In genomic region chr17:34023678-34024077, GRCm38 (mm10) we compare ENCODE assay signal across 8 mouse cellular contexts. TPM values are rescaled to one million over a fixed set of nuclear protein-coding genes. Genes with fewer than 3 reads are reported as not detected.
DNase-seq lines count a peak whose midpoint lies in the region; ATAC-seq and TF ChIP-seq lines count a peak whose summit lies in the region.

No protein-coding gene starts in this region.

- peak overlapping the region; percentile 93 for H3K4me3 ChIP-seq in gastrocnemius, adult 2 months
- H3K4me3 ChIP-seq in CH12.LX (replicated peaks in 1 of 3; ENCODE audit: low read depth in 2 of 3, low read length in 2 of 3, poor library complexity in 1 of 3) = peak overlapping the region; percentile 71 to 81 (median 75)
- peak overlapping the region; percentile 85 for H3K4me3 ChIP-seq in forebrain, embryonic 15.5 days
- H3K4me3 ChIP-seq in liver, embryonic 14.5 days (ENCODE audit: insufficient read depth in 1 of 2, low read depth in 2 of 2, low read length in 2 of 2) = peak overlapping the region; percentile 69 to 81

- 59% methylated on average over 9 of the region's 9 CpGs for WGBS in forebrain, embryonic 15.5 days
- WGBS in liver, embryonic 14.5 days (ENCODE audit: insufficient replicate concordance) = 70% methylated on average over 9 of the region's 9 CpGs

- H3K36me3 ChIP-seq in CH12.LX (replicated peaks in 1 of 2; ENCODE audit: control insufficient read depth in 1 of 2, insufficient read depth in 1 of 2, low read length in 1 of 2) = peaks cover 19 to 39% of the 10 kb centered on the region in 2 experiments
- H3K36me3 ChIP-seq in forebrain, embryonic 15.5 days = peaks cover 25% of the 10 kb centered on the region
- peaks cover 4% of the 10 kb centered on the region for H3K36me3 ChIP-seq in liver, embryonic 14.5 days (replicated peaks; ENCODE audit: control insufficient read depth, insufficient read depth, low read depth)

- intact Hi-C loops in gastrocnemius, adult 2 months (cut with DNase I) = loop anchor here (5.0 kb wide), 1 partner anchor 66 kb away; the partner anchor contains the start of genes Rps18 and Vps52

- peak overlapping the region; percentile 91; the same call in 1 of the 2 replicates for H3K9ac ChIP-seq in CH12.LX (ENCODE audit: insufficient read depth, low read depth)
- peak overlapping the region; percentile 91; the same call in 1 of the 2 replicates for H3K9ac ChIP-seq in forebrain, embryonic 15.5 days (replicated peaks)
- H3K9ac ChIP-seq in liver, embryonic 14.5 days (replicated peaks) = peak overlapping the region; percentile 88

- H3K79me2 ChIP-seq in CH12.LX (replicated peaks; ENCODE audit: control insufficient read depth, extremely low read depth, insufficient read depth, poor library complexity, severe bottlenecking) = peaks cover 2% of the 10 kb centered on the region; the same call in 1 of the 2 replicates

- peaks cover 19 to 36% of the 10 kb centered on the region in 2 experiments for H3K4me1 ChIP-seq in CH12.LX (ENCODE audit: control insufficient read depth in 1 of 2, insufficient read depth in 2 of 2)
- H3K4me1 ChIP-seq in forebrain, embryonic 15.5 days = peaks cover 49% of the 10 kb centered on the region
- peaks cover 4 to 14% of the 10 kb centered on the region in 2 experiments for H3K4me1 ChIP-seq in liver, embryonic 14.5 days (replicated peaks; ENCODE audit: control insufficient read depth in 2 of 2, insufficient read depth in 2 of 2, low read length in 1 of 2)

- no peak for ATAC-seq in forebrain, embryonic 15.5 days (replicated peaks)
- no peak for ATAC-seq in liver, embryonic 14.5 days (ENCODE audit: insufficient read depth)

- in situ Hi-C loops in CH12.LX (cut with MboI; ENCODE audit: low pct_ligation_motif_present, low pct_unique_long_range_greater_than_20kb, low sequenced_read_pairs) = no loop called here

- H3K27me3 ChIP-seq in CH12.LX (replicated peaks) = no peaks in the 10 kb centered on the region
- no peaks in the 10 kb centered on the region for H3K27me3 ChIP-seq in forebrain, embryonic 15.5 days
- no peaks in the 10 kb centered on the region for H3K27me3 ChIP-seq in liver, embryonic 14.5 days (ENCODE audit: control insufficient read depth, insufficient read depth, low read length)

- no peak for DNase-seq in gastrocnemius, adult 2 months
- no peak for DNase-seq in gastrocnemius, postnatal 4 days (ENCODE audit: low spot score in 2 of 2)
- DNase-seq in CH12.LX (ENCODE audit: extremely low read depth) = no peak
- DNase-seq in liver, embryonic 14.5 days (ENCODE audit: low read depth in 3 of 3, low spot score in 3 of 3) = no peak
- DNase-seq in right cerebral cortex, postnatal 4 days = no peak
- DNase-seq in layer of hippocampus, adult 11-12 months (ENCODE audit: low spot score) = no peak
- no peak for DNase-seq in B cell, adult 2 months

- no peak for TF ChIP-seq POLR2A in CH12.LX (IDR thresholded peaks at IDR 0.05; ENCODE audit: low read depth, low read length)

- H3K4me2 ChIP-seq in CH12.LX (ENCODE audit: insufficient read depth, low read depth, poor library complexity, severe bottlenecking) = peak overlapping the region; percentile 31; the same call in 1 of the 2 replicates
- H3K4me2 ChIP-seq in forebrain, embryonic 15.5 days (replicated peaks) = peak overlapping the region; percentile 90
- H3K4me2 ChIP-seq in liver, embryonic 14.5 days (ENCODE audit: low read depth) = peak overlapping the region; percentile 74

- peaks cover 27% of the 10 kb centered on the region for H3K9me3 ChIP-seq in CH12.LX (replicated peaks; ENCODE audit: low read length)
- H3K9me3 ChIP-seq in forebrain, embryonic 15.5 days = no peaks in the 10 kb centered on the region
- no peaks in the 10 kb centered on the region; the same call in 1 of the 2 replicates for H3K9me3 ChIP-seq in liver, embryonic 14.5 days (ENCODE audit: control insufficient read depth, low read length)

- peak overlapping the region; percentile 98 for H3K27ac ChIP-seq in gastrocnemius, adult 2 months
- H3K27ac ChIP-seq in CH12.LX (ENCODE audit: insufficient read depth, low read depth) = no peak overlapping the region
- peak overlapping the region; percentile 98 for H3K27ac ChIP-seq in forebrain, embryonic 15.5 days (replicated peaks)
- H3K27ac ChIP-seq in liver, embryonic 14.5 days = no peak overlapping the region

- TF ChIP-seq CTCF in gastrocnemius, adult 2 months (IDR thresholded peaks at IDR 0.05) = no peak
- TF ChIP-seq CTCF in CH12.LX (conservative IDR thresholded peaks at IDR 0.05 in 1 of 2, IDR thresholded peaks at IDR 0.05 in 1 of 2; ENCODE audit: low read depth in 2 of 2, low read length in 2 of 2) = no peak
- no peak for TF ChIP-seq CTCF in liver, embryonic 14.5 days (IDR thresholded peaks at IDR 0.05; ENCODE audit: low read depth)

- TF ChIP-seq RAD21 in CH12.LX (IDR thresholded peaks at IDR 0.05; ENCODE audit: low read depth, low read length) = no peak

- dilution Hi-C loops in CH12.LX (cut with MboI; ENCODE audit: extremely low pct_ligation_motif_present, extremely low pct_unique_long_range_greater_than_20kb, low sequenced_read_pairs) = no loop called here

- no peak for TF ChIP-seq EP300 in CH12.LX (IDR thresholded peaks at IDR 0.05; ENCODE audit: low read length)
- no peak for TF ChIP-seq EP300 in liver, embryonic 14.5 days (IDR thresholded peaks at IDR 0.05; ENCODE audit: low read depth)

TF ChIP-seq in CH12.LX, 34 proteins besides CTCF, POLR2A, EP300 and RAD21 (continues in another document):
- no peak for TF ChIP-seq KAT2A (IDR thresholded peaks at IDR 0.05; ENCODE audit: insufficient replicate concordance, low read length)
- TF ChIP-seq USF1 (IDR thresholded peaks at IDR 0.05; ENCODE audit: low read depth, low read length) = no peak
- TF ChIP-seq SIN3A (IDR thresholded peaks at IDR 0.05; ENCODE audit: low read length) = no peak
- no peak for TF ChIP-seq NRF1 (IDR thresholded peaks at IDR 0.05; ENCODE audit: low read depth, low read length)
- no peak for TF ChIP-seq CHD1 (IDR thresholded peaks at IDR 0.05; ENCODE audit: low read depth, low read length)
- TF ChIP-seq JUN (IDR thresholded peaks at IDR 0.05; ENCODE audit: insufficient read depth, low read depth, low read length) = no peak
- no peak for TF ChIP-seq TCF12 (IDR thresholded peaks at IDR 0.05; ENCODE audit: low read depth, low read length)
- no peak for TF ChIP-seq MAX (IDR thresholded peaks at IDR 0.05; ENCODE audit: low read length)
- no peak for TF ChIP-seq MXI1 (IDR thresholded peaks at IDR 0.05; ENCODE audit: low read depth, low read length)
- no peak for TF ChIP-seq ZMIZ1 (IDR thresholded peaks at IDR 0.05; ENCODE audit: low read depth, low read length)
- no peak for TF ChIP-seq GABPA (IDR thresholded peaks at IDR 0.05; ENCODE audit: insufficient replicate concordance, low read depth, low read length)
- no peak for TF ChIP-seq MEF2A (IDR thresholded peaks at IDR 0.05; ENCODE audit: borderline replicate concordance, low read depth, low read length)
- TF ChIP-seq POLR2AphosphoS2 (IDR thresholded peaks at IDR 0.05; ENCODE audit: low read depth, low read length) = no peak

RNA-seq across cellular contexts. Expression of gene Ring1, which starts 0.8 kb away (rescaled TPM):
- 10 to 100 TPM; 11.6 to 12.8 TPM for total RNA-seq in gastrocnemius, adult 2 months (2021)
- total RNA-seq in gastrocnemius, postnatal 4 days (2021) = 10 to 100 TPM; 19.3 to 20.9 TPM
- total RNA-seq in CH12.LX (2012; rRNA removed) = 8.6 and 11.9 TPM in 2 replicates
- 11.5 and 13.7 TPM in 2 replicates for total RNA-seq in CH12.LX (2014; rRNA removed)
- 18.0 and 23.1 TPM in 2 replicates for polyA plus RNA-seq in CH12.LX (2012; ENCODE audit: insufficient read length, low read depth)
- 21.9 and 22.9 TPM in 2 replicates for polyA plus RNA-seq in forebrain, embryonic 15.5 days (2015; fragmentation: Nextera tagmentation; extraction: Ambion mirVana)
- 7.6 and 9.7 TPM in 2 replicates for polyA plus RNA-seq in liver, embryonic 14.5 days (2012; rRNA removed)
- polyA plus RNA-seq in liver, embryonic 14.5 days (2014; fragmentation: Nextera tagmentation; extraction: Ambion mirVana) = 1.2 and 1.7 TPM in 2 replicates

RNA-seq across cellular contexts. Expression of gene H2-Ke6, which starts 4.2 kb away (rescaled TPM):
- total RNA-seq in gastrocnemius, adult 2 months (2021) = 10 to 100 TPM; 69.9 to 82.3 TPM
- 10 to 100 TPM; 60.4 to 61.7 TPM for total RNA-seq in gastrocnemius, postnatal 4 days (2021)
- 44.8 and 47.1 TPM in 2 replicates for total RNA-seq in CH12.LX (2012; rRNA removed)
- total RNA-seq in CH12.LX (2014; rRNA removed) = 20.4 and 20.8 TPM in 2 replicates
- polyA plus RNA-seq in CH12.LX (2012; ENCODE audit: insufficient read length, low read depth) = 31.7 and 34.5 TPM in 2 replicates
- 64.4 and 74.3 TPM in 2 replicates for polyA plus RNA-seq in forebrain, embryonic 15.5 days (2015; fragmentation: Nextera tagmentation; extraction: Ambion mirVana)
- polyA plus RNA-seq in liver, embryonic 14.5 days (2012; rRNA removed) = 30.6 and 32.8 TPM in 2 replicates
- polyA plus RNA-seq in liver, embryonic 14.5 days (2014; fragmentation: Nextera tagmentation; extraction: Ambion mirVana) = 22.3 and 24.9 TPM in 2 replicates

RNA-seq across cellular contexts. Expression of gene Slc39a7, which starts 7.8 kb away (rescaled TPM):
- total RNA-seq in gastrocnemius, adult 2 months (2021) = 10 to 100 TPM; 44.6 to 49.5 TPM
- total RNA-seq in gastrocnemius, postnatal 4 days (2021) = 100 to 1,000 TPM in 1 of 2 experiments, 10 to 100 TPM in 1; 98.5 to 107 TPM
- total RNA-seq in CH12.LX (2012; rRNA removed) = 116 and 160 TPM in 2 replicates
- total RNA-seq in CH12.LX (2014; rRNA removed) = 96.8 and 97.2 TPM in 2 replicates
- polyA plus RNA-seq in CH12.LX (2012; ENCODE audit: insufficient read length, low read depth) = 105 and 108 TPM in 2 replicates
- polyA plus RNA-seq in forebrain, embryonic 15.5 days (2015; fragmentation: Nextera tagmentation; extraction: Ambion mirVana) = 148 and 156 TPM in 2 replicates
- 27.0 and 28.1 TPM in 2 replicates for polyA plus RNA-seq in liver, embryonic 14.5 days (2012; rRNA removed)
- 25.1 and 26.5 TPM in 2 replicates for polyA plus RNA-seq in liver, embryonic 14.5 days (2014; fragmentation: Nextera tagmentation; extraction: Ambion mirVana)

RNA-seq across cellular contexts. Expression of gene Rxrb, which starts 7.9 kb away (rescaled TPM):
- total RNA-seq in gastrocnemius, adult 2 months (2021) = 10 to 100 TPM; 40.5 to 41.7 TPM
- total RNA-seq in gastrocnemius, postnatal 4 days (2021) = 10 to 100 TPM; 43.6 to 49.4 TPM
- total RNA-seq in CH12.LX (2012; rRNA removed) (42.7 and 47.7 TPM in 2 replicates), CH12.LX (2014; rRNA removed) (27.0 and 27.4 TPM in 2 replicates)
- 36.9 and 41.4 TPM in 2 replicates for polyA plus RNA-seq in CH12.LX (2012; ENCODE audit: insufficient read length, low read depth)
- 58.2 and 64.5 TPM in 2 replicates for polyA plus RNA-seq in forebrain, embryonic 15.5 days (2015; fragmentation: Nextera tagmentation; extraction: Ambion mirVana)
- 15.2 and 16.5 TPM in 2 replicates for polyA plus RNA-seq in liver, embryonic 14.5 days (2012; rRNA removed)
- 6.0 and 7.2 TPM in 2 replicates for polyA plus RNA-seq in liver, embryonic 14.5 days (2014; fragmentation: Nextera tagmentation; extraction: Ambion mirVana)

RNA-seq across cellular contexts. Expression of gene Col11a2, which starts 15.6 kb away (rescaled TPM):
- 1 to 10 TPM; 3.0 to 9.6 TPM for total RNA-seq in gastrocnemius, adult 2 months (2021)
- 10 to 100 TPM; 45.4 to 77.3 TPM for total RNA-seq in gastrocnemius, postnatal 4 days (2021)
- total RNA-seq in CH12.LX (2012; rRNA removed) = 6.0 and 7.6 TPM in 2 replicates
- 3.0 and 4.5 TPM in 2 replicates for total RNA-seq in CH12.LX (2014; rRNA removed)
- polyA plus RNA-seq in CH12.LX (2012; ENCODE audit: insufficient read length, low read depth) = 5.8 and 7.2 TPM in 2 replicates
- 2.0 and 2.1 TPM in 2 replicates for polyA plus RNA-seq in forebrain, embryonic 15.5 days (2015; fragmentation: Nextera tagmentation; extraction: Ambion mirVana)
- 0.22 and 0.55 TPM in 2 replicates for polyA plus RNA-seq in liver, embryonic 14.5 days (2012; rRNA removed)
- 0.06 and 0.20 TPM in 2 replicates for polyA plus RNA-seq in liver, embryonic 14.5 days (2014; fragmentation: Nextera tagmentation; extraction: Ambion mirVana)

Comparison
In these comparisons a context has a peak if more than half of its experiments do, and no peak if none do; other contexts are left out.
1. H3K27ac ChIP-seq: peak in gastrocnemius, adult 2 months (single experiment) and forebrain, embryonic 15.5 days (single experiment); none in CH12.LX (single experiment) and liver, embryonic 14.5 days (single experiment).
2. H3K4me2 ChIP-seq: peak in every context shown above with its lines; median percentile 90 in forebrain, embryonic 15.5 days; 74 in liver, embryonic 14.5 days; 31 in CH12.LX.
3. Peak in every context shown above with its lines, with median percentiles within 50 percentile points of each other: H3K4me3 ChIP-seq and H3K9ac ChIP-seq.